Mouse (Mus musculus) left cerebral cortex, adult 11 months (tissue): Measurements from ENCODE around the gene Tmem150a.

ENCODE experiments used
- DNase-seq: peaks from one replicate; pipeline ENCODE4 v3.0.0; 2022; ENCODE audit warnings: low spot score

The Tmem150a gene

GRCm38 (mm10) chr6:72355066-72355911 lies at the start of gene Tmem150a:
Gene Tmem150a (plus strand): TSS chr6:72355447.
- DNase-seq, result no peak

GRCm38 (mm10) chr6:72312198-72312597 lies 43.0 kb upstream of the Tmem150a start:
- DNase-seq, result no peak

GRCm38 (mm10) chr6:72313124-72313867 lies 42.0 kb upstream of the Tmem150a start:
- DNase-seq, result no peak

- no peak for DNase-seq
These were observed 39.9 kb upstream of the Tmem150a start for GRCm38 (mm10) chr6:72315384-72315783.

GRCm38 (mm10) chr6:72316044-72316443 lies 39.2 kb upstream of the Tmem150a start:
- DNase-seq, result no peak

- DNase-seq, result no peak
These were observed 36.8 kb upstream of the Tmem150a start for GRCm38 (mm10) chr6:72318440-72318839.

GRCm38 (mm10) chr6:72319019-72319418 lies 36.2 kb upstream of the Tmem150a start:
- DNase-seq, result peak; percentile 24

- no peak for DNase-seq
These were observed 32.3 kb upstream of the Tmem150a start for GRCm38 (mm10) chr6:72322936-72323335.

GRCm38 (mm10) chr6:72323786-72324508 lies 31.3 kb upstream of the Tmem150a start:
- DNase-seq, result no peak

GRCm38 (mm10) chr6:72326274-72326673 lies 29.0 kb upstream of the Tmem150a start:
- DNase-seq, result no peak

- DNase-seq, result no peak
These were observed 26.2 kb upstream of the Tmem150a start for GRCm38 (mm10) chr6:72329019-72329418.

GRCm38 (mm10) chr6:72330133-72330532 lies 25.1 kb upstream of the Tmem150a start:
- no peak for DNase-seq

- no peak for DNase-seq
These were observed 22.1 kb upstream of the Tmem150a start for GRCm38 (mm10) chr6:72333111-72333510.

GRCm38 (mm10) chr6:72340481-72340880 lies 14.8 kb upstream of the Tmem150a start:
- no peak for DNase-seq

GRCm38 (mm10) chr6:72344396-72345073 lies 10.7 kb upstream of the Tmem150a start:
- DNase-seq, result no peak

- DNase-seq, result peak; percentile 92
These were observed 10.1 kb upstream of the Tmem150a start, which contains the start of gene Usp39 for GRCm38 (mm10) chr6:72345074-72345567. Gene Usp39 (minus strand): TSS chr6:72345184.

- DNase-seq, result no peak
These were observed 9.6 kb upstream of the Tmem150a start for GRCm38 (mm10) chr6:72345633-72346032.

GRCm38 (mm10) chr6:72346261-72346660 lies 9.0 kb upstream of the Tmem150a start:
- DNase-seq, result no peak

- no peak for DNase-seq
These were observed 7.9 kb upstream of the Tmem150a start, which contains the start of gene 0610030E20Rik for GRCm38 (mm10) chr6:72347166-72347941. Gene 0610030E20Rik (plus strand): TSS chr6:72347317.

- no peak for DNase-seq
These were observed 6.8 kb upstream of the Tmem150a start for GRCm38 (mm10) chr6:72348411-72348810.

GRCm38 (mm10) chr6:72350214-72350613 lies 5.0 kb upstream of the Tmem150a start:
- no peak for DNase-seq
